Mouse (Mus musculus) hindbrain, embryonic 16.5 days (tissue): ENCODE measurements around the gene Oat. TPM values are rescaled to one million over a fixed set of nuclear protein-coding genes. Genes with fewer than 3 reads are reported as not detected.

Experiments used
- ATAC-seq: fragments of 200-750 bp; cut with Nextera tagmentation; 2 replicates; pipeline ENCODE4 v1.8.0; 2017; ENCODE audit warnings: moderate TSS enrichment, moderate library complexity
- H3K27ac ChIP-seq: fragments of 300-500 bp; sonication (generic); 2 replicates; pipeline ENCODE4 v1.5.1; 2014; ENCODE audit warnings: low read depth, mild to moderate bottlenecking, control low read depth, low read length, moderate library complexity
- H3K27me3 ChIP-seq: fragments of 300-500 bp; sonication (generic); replicated peaks from 2 replicates; pipeline ENCODE4 v1.6.1; 2014; ENCODE audit warnings: low read length; ENCODE audit not compliant: control insufficient read depth, insufficient read depth
- H3K36me3 ChIP-seq: fragments of 300-500 bp; sonication (generic); 2 replicates; pipeline ENCODE4 v1.6.1; 2014; ENCODE audit warnings: mild to moderate bottlenecking, low read length, moderate library complexity, mixed read lengths; ENCODE audit not compliant: control insufficient read depth, insufficient read depth
- H3K4me1 ChIP-seq: fragments of 300-500 bp; sonication (generic); 2 replicates; pipeline ENCODE4 v1.6.1; 2014; ENCODE audit warnings: low read depth, low read length; ENCODE audit not compliant: control insufficient read depth, insufficient read depth
- H3K4me2 ChIP-seq: fragments of 300-500 bp; sonication (generic); 2 replicates; pipeline ENCODE4 v1.6.1; 2014; ENCODE audit warnings: mild to moderate bottlenecking, low read length, control low read depth, moderate library complexity
- H3K4me3 ChIP-seq: fragments of 300-500 bp; sonication (generic); 2 replicates; pipeline ENCODE4 v1.5.1; 2014; ENCODE audit warnings: mild to moderate bottlenecking, low read length, control low read depth, moderate library complexity
- H3K9ac ChIP-seq: fragments of 300-500 bp; sonication (generic); 2 replicates; pipeline ENCODE4 v1.6.1; 2014; ENCODE audit warnings: low read depth, mild to moderate bottlenecking, control low read depth, low read length, moderate library complexity
- H3K9me3 ChIP-seq: fragments of 300-500 bp; sonication (generic); 2 replicates; pipeline ENCODE4 v1.6.1; 2014; ENCODE audit warnings: mild to moderate bottlenecking, low read length, moderate library complexity; ENCODE audit not compliant: control insufficient read depth
- WGBS: fragments of 180-500 bp; shearing (Covaris S2); extraction: QIAGEN DNeasy Blood & Tissue Kit; methylation state at CpG from one replicate; pipeline ENCODE4 v1.1.7; 2014; 5-methylcytosine and 5-hydroxymethylcytosine counted together
- polyA plus RNA-seq: library from polyadenylated mRNA; unstranded; fragments of >200 nt; fragmentation: Nextera tagmentation; extraction: Ambion mirVana; gene quantifications from 2 replicates; pipeline ENCODE4 v1.2.1, GENCODE M21; 2015

The Oat gene
- polyA plus RNA-seq, 1 experiment from 2014 or later, result 133 TPM

DNA sequence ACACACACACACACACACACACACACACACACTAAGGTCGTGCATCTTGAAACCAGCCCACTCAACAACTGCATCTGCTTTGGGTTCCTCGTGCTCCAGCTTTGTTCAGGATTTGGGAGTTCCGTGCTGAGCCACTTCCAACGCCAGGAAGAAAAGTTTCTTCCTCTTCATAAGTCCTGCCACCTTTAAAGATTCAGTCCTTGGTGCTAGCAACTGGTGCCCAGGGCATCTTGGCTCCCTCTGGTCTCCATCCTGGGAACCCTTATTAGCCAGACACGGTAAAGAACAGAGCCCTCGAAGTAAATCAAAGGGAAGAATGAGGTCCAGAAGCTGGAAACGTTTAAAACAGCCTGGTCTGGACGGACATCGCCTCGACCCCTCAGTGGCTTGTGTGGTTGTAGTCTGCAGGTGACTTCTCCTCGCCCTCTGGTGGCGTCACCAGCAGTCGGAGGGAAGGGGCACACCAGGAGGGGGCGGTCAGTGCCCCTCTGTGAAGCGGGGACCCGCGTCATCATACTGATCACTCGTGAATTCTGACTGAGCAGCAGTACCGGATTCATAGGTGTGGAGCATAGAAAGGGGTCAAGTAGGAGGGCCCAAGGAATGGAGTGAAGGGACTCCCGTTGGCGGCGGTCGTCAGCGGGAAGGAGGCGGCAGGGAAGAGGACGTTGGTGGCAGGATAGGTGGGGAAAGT is 20.5 kb upstream of the Oat start:
- WGBS, result 9% methylated on average over 26 of the region's 26 CpGs
- Histone ChIP-seq H3K36me3 (no peaks in the 10 kb centered on the region), H3K9ac (peak overlapping the region; percentile 54; the same call in 1 of the 2 replicates), H3K4me3 (peak overlapping the region; percentile 49), H3K9me3 (no peaks in the 10 kb centered on the region), H3K4me2 (peak overlapping the region; percentile 89), H3K4me1 (peaks cover 22% of the 10 kb centered on the region), H3K27me3 (peaks cover 45% of the 10 kb centered on the region), H3K27ac (no peak overlapping the region)
- no peak for ATAC-seq

GRCm38 (mm10) chr7:132595787-132596186 is 19.6 kb upstream of the Oat start:
- 93% methylated on average over 3 of the region's 3 CpGs for whole genome bisulfite sequencing
- H3K4me2 ChIP-seq, result no peak overlapping the region
- peaks cover 22% of the 10 kb centered on the region for H3K4me1 ChIP-seq
- H3K36me3 ChIP-seq, result no peaks in the 10 kb centered on the region
- H3K4me3 ChIP-seq, result no peak overlapping the region
- H3K27ac ChIP-seq, result no peak overlapping the region
- H3K27me3 ChIP-seq, result peaks cover 37% of the 10 kb centered on the region
- ATAC-seq, result no peak
- no peak overlapping the region for H3K9ac ChIP-seq
- no peaks in the 10 kb centered on the region for H3K9me3 ChIP-seq

GRCm38 (mm10) chr7:132594325-132594724 is 18.1 kb upstream of the Oat start:
- H3K4me3 ChIP-seq, result no peak overlapping the region
- H3K4me1 ChIP-seq, result peaks cover 15% of the 10 kb centered on the region
- no peak overlapping the region for H3K4me2 ChIP-seq
- peaks cover 26% of the 10 kb centered on the region for H3K27me3 ChIP-seq
- no peaks in the 10 kb centered on the region for H3K36me3 ChIP-seq
- no peak overlapping the region for H3K9ac ChIP-seq
- no peak for ATAC-seq
- 97% methylated on average over 2 of the region's 2 CpGs for WGBS
- no peak overlapping the region for H3K27ac ChIP-seq
- no peaks in the 10 kb centered on the region for H3K9me3 ChIP-seq

- Histone ChIP-seq H3K27ac (no peak overlapping the region), H3K27me3 (peaks cover 24% of the 10 kb centered on the region), H3K4me1 (peaks cover 12% of the 10 kb centered on the region), H3K36me3 (no peaks in the 10 kb centered on the region), H3K4me2 (no peak overlapping the region), H3K9ac (no peak overlapping the region), H3K4me3 (no peak overlapping the region), H3K9me3 (no peaks in the 10 kb centered on the region)
- 64% methylated on average over 2 of the region's 2 CpGs for WGBS
- no peak for ATAC-seq
Measured at GRCm38 (mm10) chr7:132593762-132594161, 17.6 kb upstream of the Oat start.

DNA sequence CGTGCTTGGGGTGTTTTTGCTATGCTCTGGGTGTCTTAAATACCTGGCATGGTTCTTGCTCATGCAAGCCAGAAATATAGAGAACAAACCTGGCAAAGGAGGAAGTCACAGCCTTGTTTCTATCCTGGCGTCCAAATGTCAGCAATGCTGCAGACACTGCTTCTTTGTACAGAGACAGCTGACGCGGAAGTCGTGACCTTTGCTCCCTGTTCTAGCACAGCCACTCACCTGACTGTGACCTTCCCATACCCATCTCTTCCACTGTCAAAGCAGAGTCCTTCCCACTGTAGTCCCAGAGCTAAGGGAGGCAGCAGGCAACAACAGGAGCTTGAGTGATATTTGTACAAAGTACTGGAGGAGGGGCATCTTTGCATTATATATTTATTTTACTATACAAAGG is 13.4 kb upstream of the Oat start:
- WGBS, result 66% methylated on average over 5 of the region's 5 CpGs
- H3K4me3 ChIP-seq, result no peak overlapping the region
- ATAC-seq, result no peak
- no peaks in the 10 kb centered on the region for H3K27me3 ChIP-seq
- no peaks in the 10 kb centered on the region for H3K36me3 ChIP-seq
- no peak overlapping the region for H3K9ac ChIP-seq
- H3K4me1 ChIP-seq, result no peaks in the 10 kb centered on the region
- H3K27ac ChIP-seq, result no peak overlapping the region
- no peaks in the 10 kb centered on the region for H3K9me3 ChIP-seq
- H3K4me2 ChIP-seq, result no peak overlapping the region

DNA sequence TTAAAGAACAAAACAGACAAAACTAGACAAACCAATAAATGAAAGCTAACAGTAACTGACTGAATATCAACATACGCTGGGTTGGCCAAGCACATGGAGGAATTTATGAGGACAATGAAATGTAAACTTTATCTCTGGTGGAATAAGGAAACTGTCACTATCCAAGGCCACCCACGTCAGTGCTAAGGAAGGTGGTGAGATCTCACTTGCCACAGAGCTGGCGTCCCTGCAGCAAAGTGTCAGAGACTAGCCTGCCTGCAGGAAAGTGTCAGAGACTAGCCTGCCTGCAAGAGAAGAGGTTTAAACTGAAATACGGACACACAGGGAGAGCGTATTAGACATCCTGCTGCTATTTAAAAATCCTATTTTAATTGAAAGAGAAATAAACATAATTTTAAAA is 11.0 kb upstream of the Oat start:
- 76% methylated on average over 5 of the region's 5 CpGs for WGBS
- H3K4me3 ChIP-seq, result no peak overlapping the region
- ATAC-seq, result no peak
- no peak overlapping the region for H3K4me2 ChIP-seq
- no peak overlapping the region for H3K9ac ChIP-seq
- H3K36me3 ChIP-seq, result no peaks in the 10 kb centered on the region
- no peaks in the 10 kb centered on the region for H3K27me3 ChIP-seq
- no peaks in the 10 kb centered on the region for H3K9me3 ChIP-seq
- H3K27ac ChIP-seq, result no peak overlapping the region
- H3K4me1 ChIP-seq, result no peaks in the 10 kb centered on the region

- H3K4me1 ChIP-seq, result no peaks in the 10 kb centered on the region
- no peak for ATAC-seq
- H3K9ac ChIP-seq, result no peak overlapping the region
- WGBS, result 73% methylated on average over 3 of the region's 3 CpGs
- no peaks in the 10 kb centered on the region for H3K27me3 ChIP-seq
- no peak overlapping the region for H3K4me3 ChIP-seq
- H3K4me2 ChIP-seq, result no peak overlapping the region
- no peak overlapping the region for H3K27ac ChIP-seq
- no peaks in the 10 kb centered on the region for H3K9me3 ChIP-seq
- H3K36me3 ChIP-seq, result no peaks in the 10 kb centered on the region
Measured at GRCm38 (mm10) chr7:132585695-132586491, 9.7 kb upstream of the Oat start.

- H3K9ac ChIP-seq, result no peak overlapping the region
- peaks cover 3% of the 10 kb centered on the region for H3K4me1 ChIP-seq
- no peak overlapping the region for H3K4me3 ChIP-seq
- no peaks in the 10 kb centered on the region for H3K36me3 ChIP-seq
- no peaks in the 10 kb centered on the region for H3K27me3 ChIP-seq
- ATAC-seq, result no peak
- no peaks in the 10 kb centered on the region for H3K9me3 ChIP-seq
- WGBS, result 95% methylated on average over 2 of the region's 2 CpGs
- H3K4me2 ChIP-seq, result no peak overlapping the region
- H3K27ac ChIP-seq, result no peak overlapping the region
Measured at GRCm38 (mm10) chr7:132581441-132581840, 5.2 kb upstream of the Oat start.

- no peaks in the 10 kb centered on the region for H3K9me3 ChIP-seq
- peaks cover 4% of the 10 kb centered on the region for H3K4me1 ChIP-seq
- no peak overlapping the region for H3K27ac ChIP-seq
- ATAC-seq, result no peak
- WGBS, result 86% methylated on average over 6 of the region's 6 CpGs
- no peak overlapping the region for H3K4me3 ChIP-seq
- H3K36me3 ChIP-seq, result no peaks in the 10 kb centered on the region
- no peak overlapping the region for H3K4me2 ChIP-seq
- H3K9ac ChIP-seq, result no peak overlapping the region
- H3K27me3 ChIP-seq, result no peaks in the 10 kb centered on the region
Measured at GRCm38 (mm10) chr7:132580511-132580910, 4.3 kb upstream of the Oat start.
